Mouse (Mus musculus) neural tube, embryonic 15.5 days (tissue): ENCODE measurements at regions not wholly inside any gene's neighbourhood (a gene's known extent, or its start where the extent isn't known, plus 50 kb on each side); places are given as distances from the start of the nearest gene placed in this dataset.

Experiments used
- ATAC-seq: fragments of 200-750 bp; cut with Nextera tagmentation; 2 replicates; pipeline ENCODE4 v1.8.0; 2017; ENCODE audit warnings: mild to moderate bottlenecking, moderate TSS enrichment, moderate library complexity; ENCODE audit not compliant: low FRiP score
- H3K27ac ChIP-seq: fragments of 300-500 bp; sonication (generic); replicated peaks from 2 replicates; pipeline ENCODE4 v1.5.1; 2015; ENCODE audit warnings: mild to moderate bottlenecking, inconsistent platforms
- H3K27me3 ChIP-seq: fragments of 300-500 bp; sonication (generic); replicated peaks from 2 replicates; pipeline ENCODE4 v1.6.1; 2015; ENCODE audit warnings: inconsistent platforms
- H3K36me3 ChIP-seq: fragments of 300-500 bp; sonication (generic); 2 replicates; pipeline ENCODE4 v1.6.1; 2015; ENCODE audit warnings: inconsistent platforms
- H3K4me1 ChIP-seq: fragments of 300-500 bp; sonication (generic); 2 replicates; pipeline ENCODE4 v1.6.1; 2015; ENCODE audit warnings: inconsistent platforms
- H3K4me2 ChIP-seq: fragments of 300-500 bp; sonication (generic); 2 replicates; pipeline ENCODE4 v1.6.1; 2015; ENCODE audit warnings: inconsistent platforms, mild to moderate bottlenecking, moderate library complexity
- H3K4me3 ChIP-seq: fragments of 300-500 bp; sonication (generic); replicated peaks from 2 replicates; pipeline ENCODE4 v1.5.1; 2015; ENCODE audit warnings: mild to moderate bottlenecking, inconsistent platforms
- H3K9ac ChIP-seq: fragments of 300-500 bp; sonication (generic); replicated peaks from 2 replicates; pipeline ENCODE4 v1.6.1; 2015; ENCODE audit warnings: mild to moderate bottlenecking, inconsistent platforms
- H3K9me3 ChIP-seq: fragments of 300-500 bp; sonication (generic); replicated peaks from 2 replicates; pipeline ENCODE4 v1.6.1; 2016; ENCODE audit warnings: inconsistent platforms
- WGBS: fragments of 180-500 bp; shearing (Covaris S2); methylation state at CpG from one replicate; pipeline ENCODE4 v1.1.7; 2015; ENCODE audit warnings: mixed read lengths; 5-methylcytosine and 5-hydroxymethylcytosine counted together

DNA sequence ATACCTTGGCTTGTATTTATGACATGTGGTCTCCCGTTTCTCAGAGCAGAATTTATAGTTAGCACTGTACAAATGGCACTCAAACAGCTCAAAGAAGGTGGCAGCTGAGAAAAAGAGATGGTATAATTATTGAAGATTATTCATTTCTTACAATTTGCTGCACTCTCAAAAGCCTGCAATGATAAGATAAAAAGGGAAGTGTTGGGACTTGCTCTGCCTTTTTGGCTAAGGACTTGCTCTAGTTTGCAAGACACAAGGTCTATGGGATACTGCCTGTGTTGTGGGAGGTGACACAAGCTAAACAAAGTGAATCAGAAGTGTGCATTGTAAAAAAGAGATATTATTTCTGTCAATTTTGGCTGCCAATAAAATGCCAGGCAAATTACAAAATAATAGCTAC, 340.2 kb upstream of the Pik3r1 start:
- H3K9ac ChIP-seq: no peak overlapping the region
- H3K36me3 ChIP-seq: no peaks in the 10 kb centered on the region
- 68% methylated on average over 1 of the region's 1 CpGs for WGBS
- H3K27ac ChIP-seq: no peak overlapping the region
- no peak overlapping the region for H3K4me2 ChIP-seq
- no peaks in the 10 kb centered on the region for H3K9me3 ChIP-seq
- ATAC-seq: no peak
- no peaks in the 10 kb centered on the region for H3K4me1 ChIP-seq
- H3K4me3 ChIP-seq: no peak overlapping the region
- H3K27me3 ChIP-seq: no peaks in the 10 kb centered on the region

DNA sequence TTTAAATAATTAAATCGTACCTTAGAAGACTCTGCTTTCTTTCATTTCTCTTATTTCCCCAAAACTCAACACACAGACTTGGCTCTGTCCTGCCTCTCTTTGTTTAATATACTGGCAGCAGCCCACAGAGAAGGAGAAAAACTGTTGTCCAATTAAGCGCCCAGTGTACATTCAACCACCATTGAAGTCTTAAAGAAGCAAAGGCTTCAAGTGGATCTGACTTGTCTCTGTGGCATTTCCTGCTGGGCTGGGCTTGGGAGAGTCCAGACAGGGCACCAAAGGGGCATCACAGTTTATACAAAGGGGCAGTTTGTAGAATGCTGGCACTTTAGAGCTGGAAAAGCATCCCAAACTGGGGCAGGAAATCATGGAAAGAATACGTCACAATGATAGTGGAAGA, 340.9 kb upstream of the Pik3r1 start:
- no peaks in the 10 kb centered on the region for H3K27me3 ChIP-seq
- no peak overlapping the region for H3K4me2 ChIP-seq
- ATAC-seq: no peak
- H3K4me1 ChIP-seq: no peaks in the 10 kb centered on the region
- H3K36me3 ChIP-seq: no peaks in the 10 kb centered on the region
- no peak overlapping the region for H3K4me3 ChIP-seq
- 74% methylated on average over 3 of the region's 3 CpGs for WGBS
- no peak overlapping the region for H3K27ac ChIP-seq
- no peaks in the 10 kb centered on the region for H3K9me3 ChIP-seq
- no peak overlapping the region for H3K9ac ChIP-seq

DNA sequence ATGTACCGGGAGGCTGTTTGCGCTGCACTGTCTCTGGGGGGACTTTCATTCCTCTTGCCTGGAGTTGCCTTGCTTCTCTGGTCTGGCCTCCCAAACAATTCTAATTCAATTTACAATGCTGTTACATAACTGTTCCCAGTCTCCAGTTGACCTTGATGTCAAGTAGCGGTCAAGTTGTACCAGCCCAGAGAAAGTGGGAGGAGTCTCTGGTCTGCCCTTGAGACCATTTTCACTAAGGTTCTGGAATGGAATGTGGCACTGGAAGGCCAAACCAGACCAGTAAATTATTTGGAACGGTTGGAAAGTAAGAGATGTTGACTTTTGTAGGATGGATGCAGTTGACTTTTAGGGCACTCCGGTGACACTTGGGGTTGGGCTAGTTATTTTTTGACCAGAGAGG, 345.9 kb upstream of the Pik3r1 start:
- Histone ChIP-seq H3K27ac (no peak overlapping the region), H3K4me2 (no peak overlapping the region), H3K9ac (no peak overlapping the region), H3K4me1 (no peaks in the 10 kb centered on the region), H3K9me3 (no peaks in the 10 kb centered on the region), H3K36me3 (no peaks in the 10 kb centered on the region), H3K4me3 (no peak overlapping the region), H3K27me3 (no peaks in the 10 kb centered on the region)
- WGBS: 91% methylated on average over 5 of the region's 5 CpGs
- no peak for ATAC-seq

DNA sequence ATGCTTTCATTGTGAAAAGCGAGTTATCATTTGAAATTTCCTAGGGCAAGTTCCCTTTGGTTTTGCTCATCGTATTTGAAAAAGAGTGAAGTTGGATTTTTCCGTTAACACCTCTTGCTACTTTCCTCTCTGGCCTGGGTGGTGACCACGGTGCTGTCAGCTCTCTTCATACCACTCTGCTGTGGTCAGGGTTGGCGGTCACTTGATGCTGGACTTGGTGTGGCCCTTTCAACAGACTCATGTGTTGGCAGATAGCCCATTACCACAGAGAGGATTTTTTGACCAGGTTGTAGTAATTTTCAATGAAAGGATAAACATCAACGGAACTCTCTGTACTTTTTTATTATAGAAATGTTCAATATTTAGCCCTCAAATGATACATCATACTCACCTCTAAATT, 354.3 kb upstream of the Pik3r1 start:
- H3K27me3 ChIP-seq: no peaks in the 10 kb centered on the region
- H3K4me2 ChIP-seq: no peak overlapping the region
- no peak overlapping the region for H3K9ac ChIP-seq
- no peak for ATAC-seq
- no peak overlapping the region for H3K4me3 ChIP-seq
- WGBS: 93% methylated on average over 6 of the region's 6 CpGs
- H3K36me3 ChIP-seq: no peaks in the 10 kb centered on the region
- H3K27ac ChIP-seq: no peak overlapping the region
- no peaks in the 10 kb centered on the region for H3K4me1 ChIP-seq
- H3K9me3 ChIP-seq: no peaks in the 10 kb centered on the region

DNA sequence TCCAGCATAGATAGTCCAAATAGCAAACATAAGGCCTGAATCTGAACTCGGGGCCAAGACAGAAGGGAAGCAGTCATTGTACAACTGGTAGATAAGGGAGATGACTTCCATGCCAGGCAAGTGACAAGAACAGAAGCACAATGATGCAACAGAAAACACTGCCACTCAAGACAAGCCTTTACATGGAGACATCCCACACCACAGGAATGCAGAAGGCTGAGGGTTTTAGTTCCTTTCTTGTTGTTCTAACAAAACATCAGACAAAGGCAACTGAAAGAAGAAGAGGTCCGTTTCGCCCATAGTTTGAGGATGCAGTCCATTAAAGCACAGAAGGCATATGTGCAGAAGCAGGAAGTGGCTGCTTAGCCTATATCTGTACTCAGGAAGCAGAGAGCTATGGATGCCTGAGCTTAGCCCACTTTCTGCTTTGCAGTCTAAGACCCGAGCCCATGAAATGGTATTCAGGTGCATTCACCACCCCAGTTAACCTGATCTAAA, 360.0 kb upstream of the Pik3r1 start:
- H3K4me3 ChIP-seq: no peak overlapping the region
- 84% methylated on average over 4 of the region's 4 CpGs for WGBS
- no peaks in the 10 kb centered on the region for H3K27me3 ChIP-seq
- no peak for ATAC-seq
- no peak overlapping the region for H3K9ac ChIP-seq
- no peak overlapping the region for H3K27ac ChIP-seq
- H3K4me1 ChIP-seq: no peaks in the 10 kb centered on the region
- H3K36me3 ChIP-seq: no peaks in the 10 kb centered on the region
- H3K4me2 ChIP-seq: no peak overlapping the region
- H3K9me3 ChIP-seq: no peaks in the 10 kb centered on the region

DNA sequence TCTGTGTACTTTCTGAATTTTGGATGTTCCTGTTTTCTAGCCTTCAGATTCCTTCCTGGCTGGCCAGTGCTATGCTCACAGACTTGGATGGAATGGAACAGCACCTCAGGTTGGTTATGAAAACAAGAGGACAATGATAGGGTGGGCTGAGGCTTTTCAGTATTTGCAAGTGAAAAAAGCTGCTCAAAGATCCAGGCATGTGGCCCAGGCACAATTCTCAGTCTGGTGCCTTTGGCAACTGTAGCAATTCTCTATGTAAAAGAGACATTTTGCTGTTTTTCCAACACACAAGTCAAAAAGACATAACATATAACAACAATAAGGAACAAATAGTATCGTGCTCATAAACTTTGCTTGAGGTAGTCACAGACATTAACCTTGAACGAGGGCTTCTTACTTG, 363.4 kb upstream of the Pik3r1 start:
- Histone ChIP-seq H3K4me3 (no peak overlapping the region), H3K27me3 (no peaks in the 10 kb centered on the region), H3K36me3 (no peaks in the 10 kb centered on the region), H3K27ac (no peak overlapping the region), H3K4me1 (no peaks in the 10 kb centered on the region), H3K4me2 (no peak overlapping the region), H3K9ac (no peak overlapping the region), H3K9me3 (no peaks in the 10 kb centered on the region)
- 63% methylated on average over 2 of the region's 2 CpGs for WGBS
- ATAC-seq: no peak

DNA sequence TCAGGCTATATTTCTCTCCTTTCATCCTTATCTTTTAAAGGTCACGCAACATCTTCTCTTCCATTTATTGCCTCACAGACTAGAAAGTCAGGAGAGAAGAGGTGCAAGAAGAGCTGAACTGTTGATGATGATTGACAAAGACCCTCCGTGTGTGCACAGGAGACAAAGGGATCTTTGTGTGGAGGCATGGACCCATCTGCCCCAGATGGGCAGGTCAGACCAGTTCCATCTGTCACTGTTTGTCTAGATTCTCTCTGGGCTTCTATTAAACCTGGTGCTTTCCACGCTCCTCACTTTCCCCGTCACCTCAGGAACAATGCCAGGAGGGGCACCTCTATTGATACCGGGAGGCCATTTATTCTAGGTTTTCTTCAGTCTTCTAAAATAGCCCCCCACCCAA, 364.1 kb upstream of the Pik3r1 start:
- ATAC-seq: no peak
- no peak overlapping the region for H3K4me3 ChIP-seq
- H3K9ac ChIP-seq: no peak overlapping the region
- H3K9me3 ChIP-seq: no peaks in the 10 kb centered on the region
- no peaks in the 10 kb centered on the region for H3K4me1 ChIP-seq
- H3K27ac ChIP-seq: no peak overlapping the region
- H3K27me3 ChIP-seq: no peaks in the 10 kb centered on the region
- H3K4me2 ChIP-seq: no peak overlapping the region
- WGBS: 43% methylated on average over 5 of the region's 5 CpGs
- no peaks in the 10 kb centered on the region for H3K36me3 ChIP-seq

DNA sequence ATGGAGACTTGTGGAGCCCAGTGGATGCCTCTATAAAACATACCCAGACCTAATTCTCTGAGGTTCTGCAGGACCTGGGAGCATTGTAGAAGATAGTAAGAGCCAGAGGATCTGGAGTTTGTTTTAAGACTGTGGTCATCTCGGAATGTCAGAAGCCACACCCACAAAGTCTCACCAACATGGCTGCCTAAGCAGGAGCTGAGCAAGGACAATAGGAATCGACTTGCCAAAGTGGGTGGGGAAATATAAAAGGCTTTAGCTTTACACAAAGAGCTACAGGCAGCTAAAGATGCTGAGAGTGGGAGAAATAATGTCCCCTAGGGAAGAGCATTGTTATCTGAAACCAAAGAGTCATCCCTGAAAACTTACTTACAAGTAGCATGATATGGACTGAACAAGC, 364.7 kb upstream of the Pik3r1 start:
- Histone ChIP-seq H3K4me3 (no peak overlapping the region), H3K27me3 (no peaks in the 10 kb centered on the region), H3K27ac (no peak overlapping the region), H3K36me3 (no peaks in the 10 kb centered on the region), H3K9me3 (no peaks in the 10 kb centered on the region), H3K4me2 (no peak overlapping the region), H3K4me1 (no peaks in the 10 kb centered on the region), H3K9ac (no peak overlapping the region)
- ATAC-seq: no peak
- 43% methylated on average over 2 of the region's 2 CpGs for WGBS

DNA sequence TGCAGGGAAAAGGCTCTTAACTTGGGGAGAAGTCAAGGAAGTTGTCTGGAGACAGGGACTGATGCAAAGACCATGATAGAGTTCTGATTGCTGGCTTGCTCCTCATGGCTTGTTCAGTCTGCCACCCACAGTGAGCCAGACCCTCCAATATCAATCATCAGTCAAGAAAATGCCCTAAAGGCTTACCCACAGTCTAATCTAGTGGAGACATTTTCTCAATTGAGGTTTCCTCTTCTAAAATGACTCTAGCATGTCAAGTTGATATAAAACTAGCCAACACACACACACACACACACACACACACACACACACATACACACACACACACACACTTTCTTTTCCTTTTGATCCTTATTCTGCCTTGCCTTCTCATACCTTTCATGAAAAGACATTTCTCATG, 367.2 kb upstream of the Pik3r1 start:
- no peaks in the 10 kb centered on the region for H3K27me3 ChIP-seq
- no peak overlapping the region for H3K4me3 ChIP-seq
- H3K4me1 ChIP-seq: no peaks in the 10 kb centered on the region
- no peak overlapping the region for H3K9ac ChIP-seq
- H3K9me3 ChIP-seq: no peaks in the 10 kb centered on the region
- no peak overlapping the region for H3K27ac ChIP-seq
- no peak for ATAC-seq
- H3K4me2 ChIP-seq: no peak overlapping the region
- H3K36me3 ChIP-seq: no peaks in the 10 kb centered on the region

DNA sequence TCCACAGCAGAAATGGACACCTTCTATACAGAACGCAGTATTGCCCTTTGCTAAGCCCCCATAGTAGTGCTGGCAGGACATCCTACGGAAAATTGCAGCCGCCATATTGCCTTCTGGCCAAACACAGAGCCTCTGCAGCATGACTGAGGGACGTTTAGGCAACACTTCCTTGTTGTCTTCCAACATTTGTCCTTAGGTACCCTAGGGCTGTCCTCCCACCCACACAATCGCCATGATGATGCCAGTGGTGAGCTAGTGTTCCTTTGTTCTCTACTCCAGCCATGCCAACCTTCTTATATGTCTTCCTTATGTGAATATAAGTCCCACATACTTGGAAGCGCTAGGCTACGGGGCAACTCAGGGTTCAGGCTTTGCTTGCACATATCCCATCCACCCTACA, 375.0 kb upstream of the Pik3r1 start:
- H3K4me2 ChIP-seq: no peak overlapping the region
- H3K27me3 ChIP-seq: no peaks in the 10 kb centered on the region
- no peak overlapping the region for H3K4me3 ChIP-seq
- H3K9ac ChIP-seq: no peak overlapping the region
- no peak for ATAC-seq
- no peaks in the 10 kb centered on the region for H3K36me3 ChIP-seq
- no peaks in the 10 kb centered on the region for H3K9me3 ChIP-seq
- no peaks in the 10 kb centered on the region for H3K4me1 ChIP-seq
- H3K27ac ChIP-seq: no peak overlapping the region
- 96% methylated on average over 7 of the region's 7 CpGs for WGBS

DNA sequence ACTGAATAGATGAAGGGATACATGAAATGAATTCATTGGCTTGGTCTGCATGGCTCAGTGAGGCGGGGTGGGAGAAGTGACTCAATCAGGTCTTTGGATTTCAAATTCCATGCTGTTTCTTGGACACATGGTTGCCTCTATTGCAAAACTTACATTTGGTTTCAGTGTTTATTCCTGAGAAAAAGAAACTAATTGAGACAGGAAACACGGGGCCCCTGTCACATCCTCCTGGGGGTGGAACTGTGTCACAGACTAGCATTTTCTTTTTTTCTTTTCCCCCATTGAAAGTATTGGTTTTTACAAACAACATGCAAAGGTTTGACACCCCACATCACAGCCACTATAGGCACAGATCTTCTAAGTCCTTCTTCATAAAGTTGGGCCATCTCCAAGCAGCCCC, 375.8 kb upstream of the Pik3r1 start:
- Histone ChIP-seq H3K4me3 (no peak overlapping the region), H3K9me3 (no peaks in the 10 kb centered on the region), H3K4me1 (no peaks in the 10 kb centered on the region), H3K9ac (no peak overlapping the region), H3K27me3 (no peaks in the 10 kb centered on the region), H3K36me3 (no peaks in the 10 kb centered on the region), H3K4me2 (no peak overlapping the region), H3K27ac (no peak overlapping the region)
- ATAC-seq: no peak
- WGBS: 87% methylated on average over 2 of the region's 2 CpGs

DNA sequence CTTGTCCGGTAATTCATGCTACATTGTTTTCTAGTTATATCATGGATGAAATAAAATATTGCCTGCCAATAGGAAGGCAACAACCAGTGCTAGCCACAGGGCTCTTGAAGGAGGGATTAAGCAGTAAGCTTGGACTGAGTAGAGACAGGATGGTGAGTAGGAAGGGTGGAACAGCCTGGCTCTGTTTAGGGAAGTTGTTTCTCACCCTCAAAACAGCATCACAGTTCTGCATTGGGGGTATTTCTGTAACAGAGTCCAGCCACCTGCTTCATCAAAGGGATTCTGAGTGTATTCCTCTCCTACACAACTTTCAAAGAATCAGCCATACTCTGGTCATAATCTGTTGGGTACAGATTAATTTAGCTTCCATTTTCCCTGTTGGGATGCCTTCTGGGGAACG, 380.0 kb upstream of the Pik3r1 start:
- Histone ChIP-seq H3K36me3 (no peaks in the 10 kb centered on the region), H3K4me3 (no peak overlapping the region), H3K9ac (no peak overlapping the region), H3K27me3 (no peaks in the 10 kb centered on the region), H3K4me1 (no peaks in the 10 kb centered on the region), H3K4me2 (no peak overlapping the region), H3K9me3 (no peaks in the 10 kb centered on the region), H3K27ac (no peak overlapping the region)
- no peak for ATAC-seq
- 90% methylated on average over 2 of the region's 2 CpGs for WGBS
